Mouse (Mus musculus) fibroblast of lung, adult 2 months (primary cell): ENCODE data around the gene Cer1.

Experiments
- DNase-seq: peaks from one replicate; pipeline ENCODE4 v3.0.0-alpha.2; 2011; ENCODE audit warnings: low read depth

Gene Cer1

GRCm38 (mm10) chr4:82884636-82885534 lies at the start of gene Cer1:
TSS of gene Cer1 (minus strand) at chr4:82885148.
- DNase-seq = no peak

DNA sequence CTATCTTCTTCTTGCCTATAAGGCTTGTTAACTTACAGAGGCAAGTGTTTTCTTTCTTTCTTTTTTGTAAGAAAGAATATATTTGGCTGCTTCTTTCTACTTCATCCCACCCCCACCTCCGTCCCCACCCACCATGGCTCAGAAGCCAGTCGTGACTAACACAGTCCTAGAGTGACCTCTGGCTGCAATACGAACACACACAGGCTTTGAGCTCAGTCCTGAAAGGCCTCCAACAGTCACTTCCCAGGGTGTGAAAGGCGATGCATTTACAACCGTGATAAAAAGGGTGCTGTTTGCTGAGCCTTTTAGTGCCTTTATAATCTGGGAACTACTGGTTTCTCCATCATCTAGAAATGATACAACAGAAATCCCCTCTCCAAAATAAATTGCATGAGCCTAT lies 49.4 kb upstream of the Cer1 start:
- DNase-seq = peak; percentile 26

- peak; percentile 36 for DNase-seq
These were observed 48.8 kb upstream of the Cer1 start for GRCm38 (mm10) chr4:82933698-82934210.

DNA sequence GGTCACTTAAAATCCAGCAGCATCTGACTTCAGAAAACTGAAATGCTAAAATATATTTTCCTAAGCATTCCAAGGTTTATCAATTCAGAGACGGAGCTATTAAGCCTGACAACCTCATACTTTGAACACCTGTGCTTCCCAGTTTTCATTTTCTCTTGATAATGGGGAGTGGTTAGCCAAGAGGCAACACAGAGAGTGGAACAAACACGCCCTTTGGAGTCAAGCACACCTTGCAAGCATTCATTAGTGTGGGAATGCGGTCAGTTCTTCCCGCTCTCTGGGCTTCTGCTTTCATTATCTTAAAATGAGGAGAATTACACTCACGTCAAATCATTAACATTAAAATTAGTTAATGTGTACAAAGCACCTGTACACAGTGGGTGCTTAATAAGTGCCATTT lies 45.1 kb upstream of the Cer1 start:
- DNase-seq = no peak

DNA sequence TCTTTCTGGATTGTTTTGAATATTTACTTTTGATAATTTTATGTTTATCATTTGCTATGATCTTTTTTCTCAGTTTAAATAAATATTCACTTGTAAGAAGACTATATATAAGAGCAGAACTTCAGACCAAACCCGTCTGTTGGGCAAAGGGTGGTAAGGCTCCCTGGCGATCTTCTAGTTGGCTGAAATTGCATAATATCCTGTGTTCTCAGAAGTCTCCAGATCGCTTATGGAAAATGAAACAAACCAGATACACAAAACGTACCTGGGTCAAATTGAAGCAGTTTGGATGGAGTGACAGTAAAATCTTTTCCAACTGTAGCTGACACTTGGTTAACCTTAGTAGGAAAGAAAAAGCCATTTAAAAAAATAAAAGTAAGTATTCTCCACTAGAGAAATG lies 37.0 kb upstream of the Cer1 start:
- no peak for DNase-seq

DNA sequence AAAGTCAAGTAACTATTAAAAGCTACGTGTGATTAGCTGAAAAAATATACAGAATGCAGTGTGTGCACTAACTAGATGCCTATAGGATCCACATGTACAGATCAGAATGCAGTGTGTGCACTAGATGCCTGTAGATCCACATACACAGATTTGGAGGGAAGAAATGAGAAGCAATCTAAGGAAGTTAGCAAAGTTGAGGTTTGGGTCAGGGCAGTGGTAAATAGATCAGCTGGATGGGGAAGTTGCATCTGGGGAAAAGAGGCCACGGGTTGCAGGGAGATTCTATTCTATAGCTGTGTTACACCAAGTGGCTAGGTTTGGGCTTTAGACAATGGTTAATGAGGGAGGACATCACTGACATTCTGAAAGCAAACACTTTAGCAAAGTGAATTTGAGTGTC lies 33.7 kb upstream of the Cer1 start:
- DNase-seq = no peak

DNA sequence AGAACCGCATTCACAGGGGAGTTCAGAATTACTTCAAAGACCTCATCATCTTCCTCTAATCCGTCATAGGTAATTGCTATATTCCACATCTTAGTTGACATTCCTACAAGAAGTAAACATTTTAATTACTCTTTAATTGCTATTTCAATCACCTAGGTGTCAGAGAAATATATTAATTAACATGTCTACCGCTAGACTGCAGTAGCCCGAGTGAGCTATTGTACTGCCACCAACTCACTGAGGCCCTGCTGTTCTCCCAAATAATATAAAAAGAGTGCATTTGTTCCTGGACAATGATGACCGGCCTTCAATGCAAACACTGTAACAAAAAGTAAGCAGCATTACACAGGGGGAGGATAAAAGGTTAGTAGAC lies 31.7 kb upstream of the Cer1 start:
- no peak for DNase-seq

DNA sequence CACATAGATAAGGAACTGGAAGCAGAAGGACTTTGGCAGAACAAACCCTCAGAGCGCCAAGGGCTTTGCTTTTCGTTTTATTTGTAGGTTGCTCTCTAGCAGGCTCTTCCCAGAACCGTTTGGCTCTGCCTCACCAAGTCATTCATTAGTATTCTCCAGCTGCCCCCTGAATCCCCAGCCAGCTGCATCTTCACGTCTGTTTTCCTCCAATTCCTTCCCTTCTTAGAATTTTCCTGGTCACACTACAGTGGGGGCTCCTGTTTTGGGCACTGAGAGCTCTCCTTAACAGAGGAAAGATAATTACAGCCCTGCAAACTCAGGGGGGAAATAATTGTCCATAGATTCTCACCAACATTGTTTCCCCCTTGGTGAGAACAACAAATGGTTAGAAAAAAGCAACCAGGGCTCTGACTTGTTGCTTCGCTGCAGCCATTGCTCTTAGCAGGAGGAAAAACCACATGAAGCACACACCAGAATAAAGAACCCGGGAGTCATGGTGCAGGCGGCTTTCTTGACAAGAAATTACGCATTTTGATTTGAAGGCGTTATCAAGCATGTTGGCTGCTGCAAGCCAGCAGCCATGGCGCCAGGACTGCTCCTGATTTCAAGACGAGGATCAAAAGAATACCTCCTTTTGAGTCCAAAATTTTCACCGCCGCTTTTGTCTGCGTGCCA lies 31.2 kb upstream of the Cer1 start:
- no peak for DNase-seq

GRCm38 (mm10) chr4:82915576-82915975 lies 30.6 kb upstream of the Cer1 start:
- DNase-seq = no peak

- no peak for DNase-seq
These were observed 29.7 kb upstream of the Cer1 start for GRCm38 (mm10) chr4:82914601-82915143.

DNA sequence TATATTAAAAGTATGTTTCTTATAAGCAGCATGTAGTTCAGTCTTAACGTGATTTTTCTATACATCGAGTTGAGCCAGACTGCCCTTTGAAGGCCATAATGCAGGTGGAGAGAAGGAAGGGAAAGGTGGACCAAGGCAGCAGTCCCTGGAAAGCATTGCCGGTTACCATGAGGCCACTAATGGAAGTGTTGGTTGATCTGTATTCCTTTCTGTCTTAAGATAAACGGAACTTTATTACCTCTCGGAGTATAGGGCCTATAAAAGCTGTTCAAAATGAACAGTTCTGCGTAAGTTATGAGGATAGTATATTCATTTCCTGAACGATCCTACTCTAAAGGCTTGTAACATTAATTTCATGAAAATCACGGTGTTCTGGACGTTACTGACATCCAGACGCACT lies 10.3 kb upstream of the Cer1 start:
- no peak for DNase-seq

- no peak for DNase-seq
These were observed 7.3 kb upstream of the Cer1 start for GRCm38 (mm10) chr4:82892247-82892646.

DNA sequence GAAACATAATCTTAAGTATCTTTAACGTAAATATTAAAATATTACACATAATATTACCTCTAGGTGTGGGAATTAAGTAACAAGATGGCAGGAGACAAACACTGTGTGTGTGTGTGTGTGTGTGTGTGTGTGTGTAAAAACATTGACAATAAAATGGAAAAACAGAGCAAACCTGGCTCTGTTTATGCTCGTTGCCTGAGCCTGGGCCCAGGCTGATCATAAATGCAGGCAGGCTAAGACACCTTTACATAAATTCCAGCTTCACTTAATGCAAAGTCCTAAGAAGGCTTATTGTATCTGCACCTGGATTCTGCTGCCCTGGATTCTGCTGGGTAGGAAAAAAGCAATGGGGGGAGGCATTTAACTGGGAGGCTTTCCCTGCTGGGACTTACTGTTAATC lies 6.6 kb upstream of the Cer1 start:
- no peak for DNase-seq

GRCm38 (mm10) chr4:82891049-82891448 lies 6.1 kb upstream of the Cer1 start:
- peak; percentile 12 for DNase-seq

GRCm38 (mm10) chr4:82890585-82890984 lies 5.6 kb upstream of the Cer1 start:
- DNase-seq = no peak

- no peak for DNase-seq
These were observed 1.2 kb upstream of the Cer1 start for GRCm38 (mm10) chr4:82886148-82886547.

- DNase-seq = no peak
These were observed 576 bp upstream of the Cer1 start for GRCm38 (mm10) chr4:82885535-82885913.

DNA sequence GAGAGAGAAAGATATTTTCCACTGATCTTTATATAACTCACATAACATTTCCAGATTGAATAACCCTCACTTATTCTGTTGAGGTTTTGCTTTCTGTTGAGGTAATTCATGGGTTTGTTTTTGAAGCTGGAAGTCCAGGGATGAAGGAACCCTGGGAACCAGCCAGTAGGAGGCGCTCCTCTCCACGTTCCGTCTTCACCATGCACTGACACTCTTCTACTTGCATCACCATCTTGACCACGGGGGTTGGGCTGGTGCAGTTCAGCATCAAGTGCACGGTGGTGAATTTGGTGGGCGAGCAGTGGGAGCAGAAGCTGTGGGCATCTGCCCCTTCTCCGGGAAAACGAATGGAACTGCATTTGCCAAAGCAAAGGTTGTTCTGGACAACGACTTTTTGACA lies 2.4 kb downstream of the Cer1 start:
- DNase-seq = no peak

- no peak for DNase-seq
These were observed 3.6 kb downstream of the Cer1 start for GRCm38 (mm10) chr4:82881366-82881765.

GRCm38 (mm10) chr4:82880243-82880642 lies 4.7 kb downstream of the Cer1 start:
- DNase-seq = no peak

DNA sequence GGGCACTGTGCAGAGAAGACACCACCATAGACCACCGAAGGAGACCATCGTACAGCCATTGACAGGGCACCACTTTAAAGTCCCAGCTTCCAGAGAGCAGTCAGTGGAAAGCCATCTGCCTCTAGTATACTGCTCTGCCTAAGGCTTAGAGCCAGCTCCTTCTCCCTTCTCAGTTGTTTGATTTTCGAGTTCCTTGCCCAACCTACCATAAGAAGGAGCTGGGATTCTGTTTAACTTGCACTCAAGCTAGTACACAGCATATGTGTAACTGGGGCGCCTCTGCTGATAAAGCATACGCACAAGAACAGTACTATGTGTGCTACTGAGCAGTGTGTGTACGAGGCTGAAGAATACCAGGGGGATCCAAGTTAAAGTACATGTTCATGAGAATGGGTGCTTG lies 5.8 kb downstream of the Cer1 start:
- no peak for DNase-seq

DNA sequence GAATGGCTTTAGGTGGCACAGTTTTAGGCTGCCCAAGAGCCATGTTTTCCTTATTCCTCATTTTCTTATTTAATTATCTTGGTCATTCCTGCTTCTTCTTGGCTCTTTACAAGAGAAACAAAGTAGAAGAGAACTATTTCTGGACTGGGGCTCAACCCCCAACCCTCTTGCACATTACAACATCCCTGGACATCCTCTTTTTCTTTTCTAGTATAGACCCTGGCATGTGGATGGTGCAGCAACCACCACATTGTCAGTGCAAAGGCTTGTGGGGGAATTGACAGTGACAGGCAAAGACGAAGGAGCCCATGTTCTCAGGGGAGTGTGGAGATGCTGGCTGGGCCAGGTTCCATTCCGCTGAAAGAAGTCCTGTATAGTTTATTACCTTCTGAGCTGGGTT lies 8.3 kb downstream of the Cer1 start:
- no peak for DNase-seq

- DNase-seq = no peak
These were observed 9.4 kb downstream of the Cer1 start for GRCm38 (mm10) chr4:82875532-82875931.
